Mouse (Mus musculus): ENCODE results near the gene Cplx2.

Gene Cplx2

DNA sequence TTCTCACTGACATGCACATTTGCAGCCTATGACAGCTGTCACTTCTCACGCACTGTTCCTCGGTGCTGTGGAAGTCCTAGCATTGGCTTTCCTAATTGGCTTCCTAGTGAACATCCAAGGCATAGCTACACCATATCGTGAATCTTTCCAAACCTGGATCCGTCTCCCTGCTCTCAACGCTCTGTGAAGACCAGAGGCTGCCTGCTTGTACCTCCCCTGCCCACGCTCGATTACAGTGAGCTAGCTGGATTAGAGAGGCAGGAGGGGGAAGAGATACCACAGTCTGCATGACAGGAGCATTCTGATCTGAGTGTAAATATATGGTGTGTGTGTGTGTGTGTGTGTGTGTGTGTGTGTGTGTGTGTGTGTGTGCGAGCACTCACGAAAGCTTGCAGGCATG is 3.0 kb upstream of the Cplx2 start:
- DNase-seq = no peak

DNA sequence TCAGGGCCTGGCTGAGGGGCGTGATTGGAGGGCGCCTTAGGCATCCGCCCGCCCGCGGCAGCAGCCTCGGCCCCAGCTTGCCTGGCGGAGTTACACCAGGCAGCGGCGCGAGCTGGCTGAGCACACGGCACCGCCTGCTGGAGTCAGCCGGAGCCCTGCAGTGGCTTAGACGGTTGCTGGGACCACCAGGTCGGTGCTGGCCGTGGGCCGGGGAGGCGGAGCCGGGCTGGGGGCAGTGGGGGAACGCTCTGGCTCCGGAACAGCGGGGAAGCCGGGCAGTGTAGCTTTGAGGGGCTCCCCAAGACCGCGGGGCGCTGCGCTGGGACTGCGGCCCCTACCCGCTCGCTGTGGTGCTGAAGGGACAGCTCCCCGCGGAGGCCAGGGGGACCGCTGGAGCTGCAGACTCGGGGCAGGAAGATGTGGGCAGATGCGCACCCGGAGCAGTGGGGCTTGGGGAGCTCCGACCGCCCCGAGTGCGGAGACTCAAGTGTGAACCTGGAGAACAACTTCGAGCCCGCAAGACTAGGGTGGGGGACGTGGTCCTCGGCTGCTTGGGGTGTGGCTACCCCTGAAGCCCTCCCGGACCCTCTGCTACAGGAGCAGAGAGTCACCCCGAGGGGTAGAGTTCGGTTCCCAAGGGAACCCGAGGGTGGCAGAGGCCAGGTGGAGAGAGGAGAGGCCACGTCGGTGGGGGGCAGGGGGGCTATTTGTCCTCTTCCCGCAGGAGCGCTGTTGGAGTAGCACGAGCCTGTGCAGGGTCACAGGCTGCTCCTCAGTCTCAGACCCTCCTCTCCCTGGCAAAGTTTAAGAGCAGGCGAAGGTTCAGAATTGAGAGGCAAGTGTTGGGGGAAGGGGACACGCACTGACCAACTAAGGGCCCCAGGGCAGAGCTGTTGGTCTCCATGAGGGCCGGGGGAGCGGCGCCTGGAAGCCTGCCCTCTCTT is 510 bp downstream of the Cplx2 start:
- DNase-seq = peak; percentile 74

DNA sequence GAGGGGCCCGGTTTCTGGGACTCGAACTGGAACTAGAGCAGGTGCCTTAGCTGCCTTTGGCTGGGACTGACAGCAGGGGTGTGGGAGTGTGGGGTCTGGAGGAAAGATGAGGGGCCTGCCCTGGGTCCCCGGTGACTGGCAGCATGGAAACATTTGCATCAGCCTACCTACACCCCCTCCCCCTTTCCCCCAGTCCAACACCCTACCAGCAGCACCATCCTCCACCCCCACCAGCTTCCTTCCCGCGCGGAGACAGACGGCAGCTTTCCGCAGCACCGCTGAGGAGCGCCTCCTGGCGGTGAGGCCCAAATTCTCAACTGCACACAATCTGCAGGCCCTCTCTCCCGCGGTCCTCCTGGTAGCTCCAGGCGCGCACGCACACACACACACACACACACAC is 1.5 kb downstream of the Cplx2 start:
- peak; percentile 89 for DNase-seq

GRCm38 (mm10) chr13:54374106-54374706 is 3.1 kb downstream of the Cplx2 start:
- DNase-seq = peak; percentile 59

GRCm38 (mm10) chr13:54375497-54376495 is 4.6 kb downstream of the Cplx2 start:
- DNase-seq = no peak

DNA sequence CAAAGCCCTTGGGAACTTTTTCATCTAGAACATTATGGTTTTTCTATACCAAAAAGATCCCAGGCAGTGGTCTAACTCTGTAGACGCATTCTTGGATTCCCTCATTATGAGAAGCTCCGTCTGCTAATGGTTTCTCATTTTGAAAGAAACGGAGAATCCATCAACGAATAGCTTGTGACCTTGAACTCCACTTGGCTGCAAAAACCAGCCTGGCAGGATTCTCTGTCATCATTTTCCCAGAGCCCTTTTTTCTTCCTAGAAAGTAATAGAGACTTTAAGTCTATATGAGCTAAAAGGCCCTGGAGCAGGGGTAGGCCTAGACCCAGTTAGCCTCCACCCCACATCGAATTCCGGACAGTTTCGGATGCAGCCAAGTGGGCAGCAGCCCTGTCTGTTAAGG is 5.6 kb downstream of the Cplx2 start:
- DNase-seq = no peak

DNA sequence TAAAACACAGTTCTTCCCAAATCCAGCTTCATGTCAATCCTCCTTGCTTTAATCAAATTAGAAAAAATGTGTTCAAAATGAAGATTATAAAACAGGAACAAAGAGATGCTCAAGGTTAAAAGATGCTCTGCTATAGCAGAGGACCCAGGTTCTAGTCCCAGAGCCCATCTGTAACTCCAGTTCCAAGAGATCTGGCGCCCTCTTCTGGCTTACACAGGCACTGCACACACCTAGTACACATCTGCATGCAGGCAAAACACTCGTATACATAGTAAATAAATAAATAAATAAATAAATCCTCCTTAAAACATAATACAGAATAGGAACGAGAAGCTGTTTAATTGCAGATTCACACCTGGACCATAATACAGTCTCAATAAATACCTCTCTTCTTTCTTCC is 6.9 kb downstream of the Cplx2 start:
- no peak for DNase-seq

DNA sequence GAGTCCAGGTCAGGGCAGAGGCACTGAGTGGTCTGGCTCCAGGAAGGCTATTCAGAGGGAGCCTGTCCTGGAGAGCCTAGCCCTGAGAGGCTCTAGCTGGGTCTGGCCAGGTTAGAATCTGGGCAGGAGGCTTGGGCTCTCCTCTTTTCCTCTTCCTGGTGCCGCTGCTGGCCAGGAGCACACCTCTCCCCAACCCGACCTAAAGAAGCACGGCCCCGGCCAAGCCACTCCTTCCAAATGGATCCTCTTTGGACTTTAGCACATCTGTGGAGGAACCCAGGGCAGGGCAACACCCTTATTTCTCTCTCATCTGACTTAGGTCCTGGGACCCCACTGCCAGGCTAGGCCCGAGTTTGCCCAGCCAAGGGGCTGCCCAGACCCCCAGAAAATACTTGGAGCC is 9.3 kb downstream of the Cplx2 start:
- no peak for DNase-seq

DNA sequence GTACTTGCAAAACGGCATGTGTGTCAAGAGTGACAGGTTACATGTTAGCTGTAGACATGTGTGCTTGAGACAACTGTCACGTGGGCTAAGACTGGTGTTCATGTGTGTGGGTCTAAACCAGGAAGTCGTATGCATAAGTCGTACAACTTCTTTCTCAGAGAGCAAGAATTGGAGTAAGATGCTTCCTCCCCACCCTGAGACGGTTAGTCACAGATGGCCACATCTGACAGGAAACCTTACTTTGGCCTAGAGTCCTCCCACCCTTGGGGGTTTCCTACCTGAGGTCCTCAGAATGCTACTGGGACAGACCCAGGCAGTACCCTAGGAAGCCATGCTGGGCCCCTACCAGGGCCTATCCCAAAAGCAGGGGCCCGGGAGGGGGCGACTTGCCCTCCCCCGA is 10.2 kb downstream of the Cplx2 start:
- no peak for DNase-seq

- DNase-seq = no peak
These were observed 12.4 kb downstream of the Cplx2 start for GRCm38 (mm10) chr13:54383531-54383930.

GRCm38 (mm10) chr13:54384518-54384917 is 13.4 kb downstream of the Cplx2 start:
- no peak for DNase-seq

DNA sequence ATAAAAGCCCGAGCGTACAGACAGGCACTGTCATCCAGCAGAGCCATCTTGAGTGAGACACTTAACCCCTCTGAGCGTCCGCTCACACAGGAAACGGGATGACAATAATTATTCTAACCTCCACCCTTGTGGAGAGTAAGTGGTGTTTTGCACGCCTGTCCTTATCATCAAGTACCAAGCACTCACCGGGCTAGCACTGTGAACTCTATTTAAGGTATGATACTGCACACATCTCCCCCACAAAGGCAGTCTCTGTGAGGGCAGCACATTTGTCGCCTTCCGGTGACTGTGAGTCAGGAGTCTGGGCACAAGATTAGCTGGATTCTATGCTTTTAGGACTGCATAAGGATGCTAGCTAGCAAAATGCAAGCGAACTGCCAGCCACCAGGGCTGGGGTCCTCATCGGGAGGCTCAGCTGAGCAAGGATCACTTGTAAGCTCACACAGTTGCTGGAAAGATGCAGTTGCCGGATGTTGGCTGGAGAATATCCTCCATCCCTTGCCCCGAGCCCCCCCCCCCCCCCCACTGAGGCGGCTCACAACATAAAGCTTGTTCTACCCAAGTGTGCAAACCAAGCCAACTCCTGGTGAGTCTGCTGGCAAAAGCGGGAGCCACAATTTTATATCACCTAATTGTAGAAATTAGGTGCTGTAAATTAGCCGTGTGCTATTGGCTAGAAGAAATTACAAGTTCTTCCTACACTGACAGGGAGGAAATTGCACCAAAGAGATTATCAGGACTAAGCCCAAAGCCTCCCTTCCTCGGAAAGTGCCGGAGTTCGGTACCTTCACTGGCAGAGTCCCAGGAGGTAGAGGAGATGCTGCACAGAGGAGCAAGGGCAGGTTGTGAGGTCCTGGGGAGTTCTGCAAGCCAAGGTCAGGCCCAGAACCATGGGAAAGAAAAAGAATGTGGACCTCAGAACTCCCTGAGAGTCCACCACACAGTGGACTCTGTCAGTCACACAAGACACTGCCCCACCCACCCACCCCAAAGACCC is 14.2 kb downstream of the Cplx2 start:
- peak; percentile 44 for DNase-seq

GRCm38 (mm10) chr13:54389971-54390564 is 18.9 kb downstream of the Cplx2 start:
- DNase-seq = no peak

- DNase-seq = no peak
These were observed 19.4 kb downstream of the Cplx2 start for GRCm38 (mm10) chr13:54390565-54391013.

DNA sequence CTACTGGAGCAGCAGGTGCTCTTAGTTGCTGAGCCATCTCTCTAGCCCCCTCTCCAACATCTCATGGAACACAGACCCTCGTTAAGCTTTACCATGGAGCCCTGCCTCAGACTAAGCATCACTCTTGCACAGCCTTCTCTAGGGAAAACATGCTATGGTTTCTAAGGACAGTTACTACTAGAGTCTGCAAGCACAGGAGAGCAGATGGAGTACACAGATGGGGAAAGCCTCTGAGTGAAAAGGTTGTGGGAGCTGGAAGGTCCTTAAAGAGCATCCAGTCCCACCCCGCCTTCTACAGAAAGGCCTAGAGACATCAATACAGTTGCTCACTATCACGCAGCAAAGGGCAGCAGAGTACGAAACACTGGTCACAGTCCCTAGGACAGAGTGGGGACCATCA is 20.2 kb downstream of the Cplx2 start:
- DNase-seq = no peak

DNA sequence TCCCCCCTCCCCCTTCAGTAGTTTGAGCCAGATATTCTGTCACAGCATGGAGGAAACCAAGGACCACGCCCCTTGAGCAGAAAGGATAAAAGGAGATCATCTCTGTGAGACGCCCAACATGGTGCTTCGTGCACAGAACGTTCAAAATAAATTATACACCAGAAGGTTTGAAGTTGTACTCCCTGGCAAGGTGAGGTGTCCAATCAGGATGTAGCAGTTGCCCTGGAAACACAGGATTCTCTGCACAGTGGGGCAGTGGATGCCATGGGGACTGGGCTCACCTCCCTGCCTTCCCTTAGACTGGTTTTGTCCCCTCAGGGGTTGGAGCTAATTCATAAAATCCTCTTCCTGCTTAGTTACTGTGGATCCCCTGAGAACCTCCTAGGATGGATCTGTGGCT is 25.9 kb downstream of the Cplx2 start:
- no peak for DNase-seq

DNA sequence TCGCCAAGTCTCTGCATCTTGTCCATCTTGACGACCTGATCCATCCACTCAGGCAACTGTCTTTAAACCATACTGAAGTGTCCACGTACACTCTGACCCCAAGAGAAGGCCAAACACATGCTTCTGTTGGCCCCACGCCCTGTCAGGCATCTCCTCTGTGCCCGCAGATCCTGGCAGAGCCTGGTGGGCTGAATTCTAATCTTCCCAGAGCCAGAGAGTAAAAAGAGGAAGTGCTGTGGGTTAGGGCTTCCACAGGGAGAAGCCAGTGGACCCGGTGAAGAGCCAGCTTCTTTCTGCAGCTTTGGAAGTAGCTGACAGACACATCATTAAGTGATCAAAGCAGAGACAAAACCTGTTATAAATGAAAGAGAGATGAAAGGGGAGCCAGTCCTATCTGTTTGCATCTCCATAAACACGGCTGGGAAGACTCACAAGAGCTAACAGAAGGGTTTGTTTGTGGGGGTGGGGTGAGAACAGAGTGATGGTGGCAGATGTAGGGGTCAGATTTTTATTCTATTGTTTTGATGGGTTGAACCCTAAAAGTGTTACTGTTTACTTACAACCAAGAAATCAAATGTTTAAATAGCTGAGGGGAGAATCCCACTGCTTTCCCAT is 29.5 kb downstream of the Cplx2 start:
- DNase-seq = no peak

GRCm38 (mm10) chr13:54401180-54401569 is 30.0 kb downstream of the Cplx2 start:
- DNase-seq = no peak

GRCm38 (mm10) chr13:54402346-54402745 is 31.2 kb downstream of the Cplx2 start:
- DNase-seq = no peak

GRCm38 (mm10) chr13:54403224-54404070 is 32.3 kb downstream of the Cplx2 start:
- no peak for DNase-seq

Measured in right cerebral cortex, postnatal 25 days (tissue).